Mouse (Mus musculus) stomach, postnatal 0 days (tissue): Measurements from ENCODE around the gene Mgat5.
A peak's percentile ranks its signal among the peaks of the same experiment; 100 is the strongest.

ENCODE experiments used
- CTCF ChIP-seq: IDR thresholded peaks from 2 replicates; pipeline ENCODE4 v1.5.1; 2016; ENCODE audit warnings: antibody characterized with exemption, low read depth, mild to moderate bottlenecking, moderate library complexity
- EP300 ChIP-seq: optimal IDR thresholded peaks from 2 replicates; pipeline ENCODE3; 2016; ENCODE audit warnings: antibody characterized with exemption

- TF ChIP-seq CTCF: peak; percentile 69
- no peak for TF ChIP-seq EP300
These were observed 280.0 kb downstream of the Mgat5 start for GRCm38 (mm10) chr1:127484826-127485225.
